In genomic region chr17:34654392-34654791, GRCm38 (mm10) we compare ENCODE assay signal across 13 mouse cellular contexts. TPM values are rescaled to one million over a fixed set of nuclear protein-coding genes. Genes with fewer than 3 reads are reported as not detected.
A peak's percentile ranks its signal among the peaks of the same experiment; 100 is the strongest.
DNase-seq lines count a peak whose midpoint lies in the region; ATAC-seq and TF ChIP-seq lines count a peak whose summit lies in the region.
"Had no signal": no experiment of that assay in that cellular context is flagged by ENCODE, and none has a peak within 500 bp of the region (broad histone marks: within the 10 kb centered on the region; RNA-seq: fewer than 3 reads in every experiment).

No protein-coding gene starts in this region.

- peaks cover 23% of the 10 kb centered on the region for H3K4me1 ChIP-seq in stomach, embryonic 15.5 days
- H3K4me1 ChIP-seq: forebrain, embryonic 13.5 days had no signal

- ATAC-seq in stomach, embryonic 15.5 days (ENCODE audit: insufficient read depth, low FRiP score, low read depth), result no peak
- ATAC-seq: activated CD4-positive, CD25-positive, alpha-beta regulatory T cell, adult 4 months; CD4-positive, CD25-positive, alpha-beta regulatory T cell, adult 4 months; forebrain, embryonic 13.5 days; midbrain, embryonic 16.5 days had no signal

- H3K4me2 ChIP-seq in stomach, embryonic 15.5 days, result no peak overlapping the region
- H3K4me2 ChIP-seq: forebrain, embryonic 13.5 days had no signal

- no peak overlapping the region for H3K9ac ChIP-seq in stomach, embryonic 15.5 days
- H3K9ac ChIP-seq: forebrain, embryonic 13.5 days had no signal

- H3K36me3 ChIP-seq in stomach, embryonic 15.5 days, result peaks cover 16% of the 10 kb centered on the region

- TF ChIP-seq CTCF in layer of hippocampus, adult 2 months (conservative IDR thresholded peaks at IDR 0.05), result no peak

- intact Hi-C loops in gastrocnemius, postnatal 36 days (cut with DNase I), result no loop called here

- no peaks in the 10 kb centered on the region for H3K27me3 ChIP-seq in stomach, embryonic 15.5 days (replicated peaks)

- 95% methylated on average over 13 of the region's 13 CpGs for WGBS in stomach, embryonic 15.5 days

- no peak overlapping the region for H3K4me3 ChIP-seq in layer of hippocampus, adult 2 months
- H3K4me3 ChIP-seq in stomach, embryonic 15.5 days (replicated peaks), result no peak overlapping the region
- H3K4me3 ChIP-seq: forebrain, embryonic 13.5 days; left cerebral cortex, adult 2 months had no signal

- H3K27ac ChIP-seq in layer of hippocampus, adult 2 months, result peak overlapping the region; percentile 83; the same call in 1 of the 2 replicates
- peak overlapping the region; percentile 83 for H3K27ac ChIP-seq in stomach, embryonic 15.5 days
- H3K27ac ChIP-seq: forebrain, embryonic 13.5 days had no signal

- H3K9me3 ChIP-seq in stomach, embryonic 15.5 days, result no peaks in the 10 kb centered on the region
- H3K9me3 ChIP-seq: forebrain, embryonic 13.5 days had no signal

- peak; percentile 53 for DNase-seq in gastrocnemius, postnatal 10 days
- DNase-seq in gastrocnemius, postnatal 36 days, result no peak
- DNase-seq in layer of hippocampus, adult 2 months (ENCODE audit: low spot score in 2 of 2), result no peak
- no peak for DNase-seq in layer of hippocampus, adult 11-12 months (ENCODE audit: low spot score)
- peak; percentile 4 to 39 for DNase-seq in cerebellum, postnatal 36 days
- no peak for DNase-seq in right cerebral cortex, postnatal 25 days

RNA-seq across cellular contexts. Expression of gene Atf6b, which starts 7.4 kb away (rescaled TPM):
- total RNA-seq in gastrocnemius, postnatal 10 days (2021), result 10 to 100 TPM; 12.7 to 14.4 TPM
- 1 to 10 TPM; 5.7 to 6.6 TPM for total RNA-seq in gastrocnemius, postnatal 36 days (2021)
- 10 to 100 TPM; 92.0 to 93.2 TPM for total RNA-seq in layer of hippocampus, adult 2 months (2021)
- 72.0 and 76.7 TPM in 2 replicates for polyA plus RNA-seq in stomach, embryonic 15.5 days (2015; fragmentation: Nextera tagmentation; extraction: Ambion mirVana)

RNA-seq across cellular contexts. Expression of gene Fkbpl, which starts 9.8 kb away (rescaled TPM):
- total RNA-seq in gastrocnemius, postnatal 10 days (2021), result 1 to 10 TPM; 4.5 to 4.7 TPM
- 1 to 10 TPM; 6.0 to 8.2 TPM for total RNA-seq in gastrocnemius, postnatal 36 days (2021)
- 10 to 100 TPM; 16.2 to 18.8 TPM for total RNA-seq in layer of hippocampus, adult 2 months (2021)
- polyA plus RNA-seq in stomach, embryonic 15.5 days (2015; fragmentation: Nextera tagmentation; extraction: Ambion mirVana), result 14.0 and 14.5 TPM in 2 replicates

RNA-seq across cellular contexts. Expression of gene Tnxb, which starts 15.9 kb away (rescaled TPM):
- total RNA-seq in gastrocnemius, postnatal 10 days (2021), result 100 to 1,000 TPM in 1 of 2 experiments, 10 to 100 TPM in 1; 90.2 to 123 TPM
- 10 to 100 TPM; 33.8 to 37.0 TPM for total RNA-seq in gastrocnemius, postnatal 36 days (2021)
- total RNA-seq in layer of hippocampus, adult 2 months (2021), result 10 to 100 TPM; 10.9 to 11.0 TPM
- 0.97 and 1.4 TPM in 2 replicates for polyA plus RNA-seq in stomach, embryonic 15.5 days (2015; fragmentation: Nextera tagmentation; extraction: Ambion mirVana)
- total RNA-seq: megakaryocyte progenitor cell, adult 5-6 weeks had no signal
- polyA plus RNA-seq: activated CD4-positive, CD25-positive, alpha-beta regulatory T cell, adult 4 months; CD4-positive, CD25-positive, alpha-beta regulatory T cell, adult 4 months had no signal

RNA-seq across cellular contexts. Expression of gene Prrt1, which starts 25.1 kb away (rescaled TPM):
- total RNA-seq in gastrocnemius, postnatal 10 days (2021), result under 1 TPM; 0.61 to 0.63 TPM
- 1 to 10 TPM in 1 of 2 experiments, under 1 TPM in 1; 0.35 to 1.5 TPM for total RNA-seq in gastrocnemius, postnatal 36 days (2021)
- 100 to 1,000 TPM; 276 to 305 TPM for total RNA-seq in layer of hippocampus, adult 2 months (2021)
- 0.35 and 0.63 TPM in 2 replicates for polyA plus RNA-seq in stomach, embryonic 15.5 days (2015; fragmentation: Nextera tagmentation; extraction: Ambion mirVana)

RNA-seq across cellular contexts. Expression of gene Ppt2, which starts 26.1 kb away (rescaled TPM):
- 10 to 100 TPM; 32.6 to 33.7 TPM for total RNA-seq in gastrocnemius, postnatal 10 days (2021)
- total RNA-seq in gastrocnemius, postnatal 36 days (2021), result 10 to 100 TPM; 36.2 to 40.0 TPM
- 10 to 100 TPM; 46.8 to 55.8 TPM for total RNA-seq in layer of hippocampus, adult 2 months (2021)
- 23.7 and 26.2 TPM in 2 replicates for polyA plus RNA-seq in stomach, embryonic 15.5 days (2015; fragmentation: Nextera tagmentation; extraction: Ambion mirVana)

Comparison
In these comparisons a context has a peak if more than half of its experiments do, and no peak if none do; other contexts are left out.
1. DNase-seq: peak in gastrocnemius, postnatal 10 days (single experiment) and cerebellum, postnatal 36 days (2 of 2); none in gastrocnemius, postnatal 36 days (0 of 2), layer of hippocampus, adult 2 months (0 of 2), layer of hippocampus, adult 11-12 months (single experiment) and right cerebral cortex, postnatal 25 days (single experiment).
2. RNA of gene Atf6b, which starts 7.4 kb away (total RNA-seq): 92.0 to 93.2 TPM in layer of hippocampus, adult 2 months; 12.7 to 14.4 TPM in gastrocnemius, postnatal 10 days and 5.7 to 6.6 TPM in gastrocnemius, postnatal 36 days; every median in the first group is over 4 times any median in the second.